ENCODE assay signal across 26 mouse cellular contexts in genomic region chr12:79436892-79437291, GRCm38 (mm10).
DNase-seq lines count a peak whose midpoint lies in the region; ATAC-seq and TF ChIP-seq lines count a peak whose summit lies in the region.
"Had no signal": no experiment of that assay in that cellular context is flagged by ENCODE, and none has a peak within 500 bp of the region (broad histone marks: within the 10 kb centered on the region; RNA-seq: fewer than 3 reads in every experiment).

No protein-coding gene starts in this region.

- no peak for TF ChIP-seq EP300 in stomach, postnatal 0 days (optimal IDR thresholded peaks at IDR 0.05)

- ATAC-seq in stomach, postnatal 0 days (ENCODE audit: low FRiP score, low TSS enrichment) = no peak
- no peak for ATAC-seq in hindbrain, embryonic 12.5 days (ENCODE audit: low FRiP score)
- ATAC-seq: forebrain, postnatal 0 days; hindbrain, postnatal 0 days; intestine, embryonic 16.5 days; lung, postnatal 0 days; midbrain, embryonic 13.5 days had no signal

- 64% methylated on average over 4 of the region's 4 CpGs for WGBS in stomach, postnatal 0 days
- WGBS in hindbrain, embryonic 12.5 days = 78% methylated on average over 4 of the region's 4 CpGs

- H3K4me1 ChIP-seq in stomach, postnatal 0 days (replicated peaks; ENCODE audit: control insufficient read depth, insufficient read depth) = peaks cover 7% of the 10 kb centered on the region
- peaks cover 5% of the 10 kb centered on the region for H3K4me1 ChIP-seq in hindbrain, embryonic 12.5 days
- H3K4me1 ChIP-seq: heart, embryonic 13.5 days had no signal

- no peak overlapping the region for H3K4me2 ChIP-seq in stomach, postnatal 0 days (replicated peaks; ENCODE audit: low read depth)
- H3K4me2 ChIP-seq in hindbrain, embryonic 12.5 days (replicated peaks) = no peak overlapping the region
- H3K4me2 ChIP-seq: embryonic facial prominence, embryonic 13.5 days; heart, embryonic 13.5 days; limb, embryonic 12.5 days; midbrain, embryonic 13.5 days had no signal

- 0 out of 2 replicates have a peak overlapping the region, but pooled peaks have one; percentile 31 for H3K27ac ChIP-seq in stomach, postnatal 0 days (replicated peaks)
- H3K27ac ChIP-seq in hindbrain, embryonic 12.5 days = no peak overlapping the region
- H3K27ac ChIP-seq: embryonic facial prominence, embryonic 13.5 days; heart, embryonic 13.5 days; hindbrain, embryonic 10.5 days; hindbrain, postnatal 0 days; kidney, postnatal 0 days; limb, embryonic 12.5 days; macrophage; midbrain, embryonic 13.5 days had no signal

- TF ChIP-seq CTCF in stomach, postnatal 0 days (IDR thresholded peaks at IDR 0.05; ENCODE audit: low read depth) = no peak

- peak; percentile 57 for DNase-seq in 3T3-L1 (ENCODE audit: low read depth, low spot score)
- peak; percentile 29 for DNase-seq in A20 (ENCODE audit: low read depth, low spot score)
- peak; percentile 56 for DNase-seq in fibroblast of lung, adult 2 months (ENCODE audit: low read depth)
- DNase-seq in stomach, postnatal 0 days (ENCODE audit: low spot score) = no peak
- no peak for DNase-seq in right cerebral cortex, postnatal 36 days (ENCODE audit: low spot score in 2 of 2)
- DNase-seq: adrenal gland, postnatal 14 days; cerebellum, adult 18-20 months; cerebellum, postnatal 10 days; forebrain, postnatal 0 days; gastrocnemius, postnatal 10 days; heart, postnatal 10 days; kidney, adult 8-10 months; retina, postnatal 1 day; right cerebral cortex, postnatal 14 days; spleen, adult 18-20 months had no signal

- no peaks in the 10 kb centered on the region for H3K27me3 ChIP-seq in stomach, postnatal 0 days (ENCODE audit: control insufficient read depth, insufficient read depth, low read length)
- H3K27me3 ChIP-seq in hindbrain, embryonic 12.5 days = no peaks in the 10 kb centered on the region
- H3K27me3 ChIP-seq: embryonic facial prominence, embryonic 13.5 days; heart, embryonic 13.5 days; limb, embryonic 12.5 days; midbrain, embryonic 13.5 days had no signal

- no peaks in the 10 kb centered on the region for H3K36me3 ChIP-seq in stomach, postnatal 0 days (ENCODE audit: control insufficient read depth, insufficient read depth, low read length)
- no peaks in the 10 kb centered on the region for H3K36me3 ChIP-seq in hindbrain, embryonic 12.5 days
- H3K36me3 ChIP-seq: embryonic facial prominence, embryonic 13.5 days; heart, embryonic 13.5 days; hindbrain, embryonic 10.5 days; limb, embryonic 12.5 days; midbrain, embryonic 13.5 days had no signal

- H3K9me3 ChIP-seq in stomach, postnatal 0 days (ENCODE audit: control insufficient read depth, low read length) = no peaks in the 10 kb centered on the region
- no peaks in the 10 kb centered on the region for H3K9me3 ChIP-seq in hindbrain, embryonic 12.5 days (replicated peaks)
- H3K9me3 ChIP-seq: embryonic facial prominence, embryonic 13.5 days; heart, embryonic 13.5 days; hindbrain, embryonic 10.5 days; limb, embryonic 12.5 days; midbrain, embryonic 13.5 days had no signal

- H3K4me3 ChIP-seq in stomach, postnatal 0 days (ENCODE audit: low read depth, low read length) = no peak overlapping the region
- no peak overlapping the region for H3K4me3 ChIP-seq in hindbrain, embryonic 12.5 days
- H3K4me3 ChIP-seq: embryonic facial prominence, embryonic 13.5 days; heart, embryonic 13.5 days; hindbrain, embryonic 10.5 days; limb, embryonic 12.5 days; midbrain, embryonic 13.5 days had no signal

- H3K9ac ChIP-seq in stomach, postnatal 0 days (ENCODE audit: low read length) = no peak overlapping the region
- no peak overlapping the region for H3K9ac ChIP-seq in hindbrain, embryonic 12.5 days
- H3K9ac ChIP-seq: embryonic facial prominence, embryonic 13.5 days; forebrain, postnatal 0 days; heart, embryonic 13.5 days; limb, embryonic 12.5 days; midbrain, embryonic 13.5 days had no signal

Comparison
In these comparisons a context has a peak if more than half of its experiments do, and no peak if none do; other contexts are left out.
1. DNase-seq: peak in 3T3-L1 (single experiment), A20 (single experiment) and fibroblast of lung, adult 2 months (single experiment); none in stomach, postnatal 0 days (single experiment) and right cerebral cortex, postnatal 36 days (0 of 2).